ENCODE assay signal across 11 mouse cellular contexts in genomic region chr11:6604604-6604936, GRCm38 (mm10). TPM values are rescaled to one million over a fixed set of nuclear protein-coding genes. Genes with fewer than 3 reads are reported as not detected.
DNase-seq lines count a peak whose midpoint lies in the region; ATAC-seq and TF ChIP-seq lines count a peak whose summit lies in the region.
"Had no signal": no experiment of that assay in that cellular context is flagged by ENCODE, and none has a peak within 500 bp of the region (broad histone marks: within the 10 kb centered on the region; RNA-seq: fewer than 3 reads in every experiment).

No protein-coding gene starts in this region.

- H3K36me3 ChIP-seq in midbrain, embryonic 12.5 days: peaks cover 21% of the 10 kb centered on the region; the same call in 1 of the 2 replicates
- no peaks in the 10 kb centered on the region for H3K36me3 ChIP-seq in liver, embryonic 12.5 days

- H3K27ac ChIP-seq in cerebellum, adult 2 months (ENCODE audit: insufficient read depth, low read length): peak overlapping the region; percentile 88
- peak overlapping the region; percentile 96 for H3K27ac ChIP-seq in midbrain, embryonic 12.5 days (replicated peaks)
- H3K27ac ChIP-seq in liver, embryonic 12.5 days: no peak overlapping the region
- H3K27ac ChIP-seq: liver, embryonic 14.5 days had no signal

- peak overlapping the region; percentile 63 for H3K4me3 ChIP-seq in cerebellum, adult 2 months (replicated peaks; ENCODE audit: insufficient read depth, low read depth, low read length)
- H3K4me3 ChIP-seq in midbrain, embryonic 12.5 days: peak overlapping the region; percentile 63
- no peak overlapping the region for H3K4me3 ChIP-seq in liver, embryonic 12.5 days

- no peak for DNase-seq in cerebellum, adult 2 months
- no peak for DNase-seq in cerebellum, adult 18-20 months
- DNase-seq in right cerebral cortex, postnatal 25 days: peak; percentile 10
- no peak for DNase-seq in right cerebral cortex, postnatal 10 days (ENCODE audit: low spot score in 2 of 2)
- DNase-seq in embryo, embryonic 10.5 days (ENCODE audit: low spot score): no peak
- no peak for DNase-seq in adrenal gland, adult 8-10 months

- TF ChIP-seq POLR2A in cerebellum, adult 2 months (IDR thresholded peaks at IDR 0.05; ENCODE audit: borderline replicate concordance, insufficient read depth, low read length): no peak

- peak overlapping the region; percentile 74 for H3K4me2 ChIP-seq in midbrain, embryonic 12.5 days (replicated peaks)
- no peak overlapping the region for H3K4me2 ChIP-seq in liver, embryonic 12.5 days

- no peaks in the 10 kb centered on the region for H3K27me3 ChIP-seq in cerebellum, adult 2 months (ENCODE audit: control insufficient read depth, insufficient read depth, low read length)
- H3K27me3 ChIP-seq in midbrain, embryonic 12.5 days: no peaks in the 10 kb centered on the region
- peaks cover 58% of the 10 kb centered on the region for H3K27me3 ChIP-seq in liver, embryonic 12.5 days (replicated peaks)

- H3K9ac ChIP-seq in midbrain, embryonic 12.5 days (replicated peaks): peak overlapping the region; percentile 88
- no peak overlapping the region for H3K9ac ChIP-seq in liver, embryonic 12.5 days
- H3K9ac ChIP-seq: liver, embryonic 14.5 days had no signal

- TF ChIP-seq CTCF in cerebellum, adult 2 months (IDR thresholded peaks at IDR 0.05; ENCODE audit: borderline replicate concordance, insufficient read depth, low read depth, low read length): no peak

- H3K9me3 ChIP-seq in midbrain, embryonic 12.5 days: no peaks in the 10 kb centered on the region
- no peaks in the 10 kb centered on the region for H3K9me3 ChIP-seq in liver, embryonic 12.5 days (replicated peaks)

- ATAC-seq in midbrain, embryonic 12.5 days (ENCODE audit: low FRiP score, low read depth): no peak
- ATAC-seq in liver, embryonic 12.5 days: no peak

- H3K4me1 ChIP-seq in cerebellum, adult 2 months (ENCODE audit: control insufficient read depth, insufficient read depth, low read length): peaks cover 13% of the 10 kb centered on the region
- peaks cover 61% of the 10 kb centered on the region for H3K4me1 ChIP-seq in midbrain, embryonic 12.5 days
- peaks cover 43% of the 10 kb centered on the region for H3K4me1 ChIP-seq in liver, embryonic 12.5 days

RNA-seq across cellular contexts. Expression of gene Nacad, which starts 1.3 kb away (rescaled TPM):
- 70.0 and 94.4 TPM in 2 replicates for polyA plus RNA-seq in cerebellum, adult 2 months (2012; rRNA removed)
- polyA plus RNA-seq in midbrain, embryonic 12.5 days (2016; fragmentation: Nextera tagmentation; extraction: Ambion mirVana): 83.4 and 88.5 TPM in 2 replicates
- total RNA-seq in adrenal gland, adult 8-10 months (2022): 1 to 10 TPM; 1.2 to 2.8 (median 1.8) TPM
- polyA plus RNA-seq in liver, embryonic 12.5 days (2016; fragmentation: Nextera tagmentation; extraction: Ambion mirVana): 6.4 and 7.5 TPM in 2 replicates

RNA-seq across cellular contexts. Expression of gene Tbrg4, which starts 21.3 kb away (rescaled TPM):
- polyA plus RNA-seq in cerebellum, adult 2 months (2012; rRNA removed): 83.8 and 87.0 TPM in 2 replicates
- 42.9 and 46.1 TPM in 2 replicates for polyA plus RNA-seq in midbrain, embryonic 12.5 days (2016; fragmentation: Nextera tagmentation; extraction: Ambion mirVana)
- total RNA-seq in adrenal gland, adult 8-10 months (2022): 10 to 100 TPM; 49.3 to 68.1 (median 60.4) TPM
- 69.3 TPM in 2 replicates for polyA plus RNA-seq in liver, embryonic 12.5 days (2016; fragmentation: Nextera tagmentation; extraction: Ambion mirVana)

RNA-seq across cellular contexts. Expression of gene Wap, which starts 33.9 kb away (rescaled TPM):
- not detected in 2 replicates for polyA plus RNA-seq in cerebellum, adult 2 months (2012; rRNA removed)
- polyA plus RNA-seq in midbrain, embryonic 12.5 days (2016; fragmentation: Nextera tagmentation; extraction: Ambion mirVana): not detected in 2 replicates
- not detected for total RNA-seq in adrenal gland, adult 8-10 months (2022)
- polyA plus RNA-seq in liver, embryonic 12.5 days (2016; fragmentation: Nextera tagmentation; extraction: Ambion mirVana): not detected in 2 replicates
- total RNA-seq: hematopoietic stem cell, adult 5-6 weeks; neutrophil, adult 5-6 weeks had no signal
- polyA plus RNA-seq: liver, embryonic 14.5 days had no signal

RNA-seq across cellular contexts. Expression of gene Ramp3, which starts 53.8 kb away (rescaled TPM):
- polyA plus RNA-seq in cerebellum, adult 2 months (2012; rRNA removed): 34.3 and 41.0 TPM in 2 replicates
- polyA plus RNA-seq in midbrain, embryonic 12.5 days (2016; fragmentation: Nextera tagmentation; extraction: Ambion mirVana): 5.1 and 6.3 TPM in 2 replicates
- 10 to 100 TPM; 15.8 to 20.8 (median 19.9) TPM for total RNA-seq in adrenal gland, adult 8-10 months (2022)
- polyA plus RNA-seq in liver, embryonic 12.5 days (2016; fragmentation: Nextera tagmentation; extraction: Ambion mirVana): 0.23 and 0.49 TPM in 2 replicates
- total RNA-seq: hematopoietic stem cell, adult 5-6 weeks; neutrophil, adult 5-6 weeks had no signal

RNA-seq across cellular contexts. Expression of gene Ccm2, which starts 57.9 kb away (rescaled TPM):
- 86.8 and 92.5 TPM in 2 replicates for polyA plus RNA-seq in cerebellum, adult 2 months (2012; rRNA removed)
- 87.5 and 88.6 TPM in 2 replicates for polyA plus RNA-seq in midbrain, embryonic 12.5 days (2016; fragmentation: Nextera tagmentation; extraction: Ambion mirVana)
- 10 to 100 TPM; 35.8 to 40.8 (median 40.5) TPM for total RNA-seq in adrenal gland, adult 8-10 months (2022)
- 57.9 and 60.0 TPM in 2 replicates for polyA plus RNA-seq in liver, embryonic 12.5 days (2016; fragmentation: Nextera tagmentation; extraction: Ambion mirVana)
